Mouse (Mus musculus): ENCODE measurements around the gene Htr5b. TPM values are rescaled to one million over a fixed set of nuclear protein-coding genes. Genes with fewer than 3 reads are reported as not detected.

Gene Htr5b
- polyA plus RNA-seq, 1 experiment from 2014 or later = 0.53 TPM

- Histone ChIP-seq H3K4me1 (peaks cover 17% of the 10 kb centered on the region), H3K36me3 (replicated peaks) (no peaks in the 10 kb centered on the region), H3K27ac (no peak overlapping the region), H3K27me3 (ENCODE audit: poor library complexity, severe bottlenecking) (peaks cover 50% of the 10 kb centered on the region), H3K9me3 (no peaks in the 10 kb centered on the region), H3K4me3 (peak overlapping the region; percentile 53)
- whole genome bisulfite sequencing = 15% methylated on average over 55 of the region's 55 CpGs
- DNase-seq (ENCODE audit: extremely low spot score, low spot score) = peak; percentile 14
Measured at GRCm38 (mm10) chr1:121527600-121528398, 466 bp downstream of the Htr5b start.

- Histone ChIP-seq H3K27me3 (ENCODE audit: poor library complexity, severe bottlenecking) (peaks cover 50% of the 10 kb centered on the region), H3K4me1 (peaks cover 17% of the 10 kb centered on the region), H3K4me3 (peak overlapping the region; percentile 53), H3K27ac (no peak overlapping the region), H3K9me3 (no peaks in the 10 kb centered on the region), H3K36me3 (replicated peaks) (no peaks in the 10 kb centered on the region)
- WGBS = 48% methylated on average over 17 of the region's 17 CpGs
- DNase-seq (ENCODE audit: extremely low spot score, low spot score) = no peak
Measured at GRCm38 (mm10) chr1:121527061-121527460, 1.2 kb downstream of the Htr5b start.

- Histone ChIP-seq H3K4me1 (no peaks in the 10 kb centered on the region), H3K9me3 (no peaks in the 10 kb centered on the region), H3K27ac (no peak overlapping the region), H3K27me3 (ENCODE audit: poor library complexity, severe bottlenecking) (no peaks in the 10 kb centered on the region), H3K36me3 (replicated peaks) (no peaks in the 10 kb centered on the region), H3K4me3 (no peak overlapping the region)
- 85% methylated on average over 1 of the region's 1 CpGs for WGBS
- no peak for DNase-seq (ENCODE audit: extremely low spot score, low spot score)
Measured at GRCm38 (mm10) chr1:121518609-121519008, 9.7 kb downstream of the Htr5b start.

- H3K27ac ChIP-seq = no peak overlapping the region
- no peaks in the 10 kb centered on the region for H3K9me3 ChIP-seq
- H3K4me3 ChIP-seq = no peak overlapping the region
- 93% methylated on average over 2 of the region's 2 CpGs for WGBS
- H3K27me3 ChIP-seq (ENCODE audit: poor library complexity, severe bottlenecking) = no peaks in the 10 kb centered on the region
- H3K4me1 ChIP-seq = no peaks in the 10 kb centered on the region
- H3K36me3 ChIP-seq (replicated peaks) = no peaks in the 10 kb centered on the region
- DNase-seq (ENCODE audit: extremely low spot score, low spot score) = no peak
Measured at GRCm38 (mm10) chr1:121511966-121512365, 16.3 kb downstream of the Htr5b start.

- no peak overlapping the region for H3K4me3 ChIP-seq
- no peaks in the 10 kb centered on the region for H3K27me3 ChIP-seq (ENCODE audit: poor library complexity, severe bottlenecking)
- H3K4me1 ChIP-seq = no peaks in the 10 kb centered on the region
- WGBS = 67% methylated on average over 2 of the region's 2 CpGs
- no peak overlapping the region for H3K27ac ChIP-seq
- no peak for DNase-seq (ENCODE audit: extremely low spot score, low spot score)
- no peaks in the 10 kb centered on the region for H3K36me3 ChIP-seq (replicated peaks)
- no peaks in the 10 kb centered on the region for H3K9me3 ChIP-seq
Measured at GRCm38 (mm10) chr1:121511186-121511585, 17.1 kb downstream of the Htr5b start.

- Histone ChIP-seq H3K27ac (no peak overlapping the region), H3K36me3 (replicated peaks) (no peaks in the 10 kb centered on the region), H3K4me1 (no peaks in the 10 kb centered on the region), H3K4me3 (no peak overlapping the region), H3K9me3 (no peaks in the 10 kb centered on the region), H3K27me3 (ENCODE audit: poor library complexity, severe bottlenecking) (no peaks in the 10 kb centered on the region)
- 92% methylated on average over 19 of the region's 19 CpGs for WGBS
- DNase-seq (ENCODE audit: extremely low spot score, low spot score) = no peak
Measured at GRCm38 (mm10) chr1:121510420-121511140, 17.7 kb downstream of the Htr5b start.

- WGBS = 93% methylated on average over 2 of the region's 2 CpGs
- Histone ChIP-seq H3K4me1 (no peaks in the 10 kb centered on the region), H3K9me3 (no peaks in the 10 kb centered on the region)
Measured at GRCm38 (mm10) chr1:121508729-121509128, 19.5 kb downstream of the Htr5b start.

GRCm38 (mm10) chr1:121497093-121497492, 31.2 kb downstream of the Htr5b start:
- Histone ChIP-seq H3K36me3 (replicated peaks) (peaks cover 94% of the 10 kb centered on the region), H3K27me3 (ENCODE audit: poor library complexity, severe bottlenecking) (no peaks in the 10 kb centered on the region), H3K4me3 (no peak overlapping the region), H3K9me3 (0 out of 2 replicates have a peak, but pooled peaks cover 5% of the 10 kb centered on the region), H3K27ac (no peak overlapping the region), H3K4me1 (no peaks in the 10 kb centered on the region)
- WGBS = 95% methylated on average over 4 of the region's 4 CpGs
- DNase-seq (ENCODE audit: extremely low spot score, low spot score) = no peak

More at GRCm38 (mm10) chr1:121508729-121509128, 19.5 kb downstream of the Htr5b start:
- H3K36me3 ChIP-seq (replicated peaks) = peaks cover 2% of the 10 kb centered on the region; the same call in 1 of the 2 replicates
- H3K27me3 ChIP-seq (ENCODE audit: poor library complexity, severe bottlenecking) = no peaks in the 10 kb centered on the region
- H3K4me3 ChIP-seq = no peak overlapping the region
- DNase-seq (ENCODE audit: extremely low spot score, low spot score) = no peak
- H3K27ac ChIP-seq = no peak overlapping the region

- no peaks in the 10 kb centered on the region for H3K9me3 ChIP-seq
- H3K4me3 ChIP-seq = no peak overlapping the region
- peaks cover 57% of the 10 kb centered on the region for H3K36me3 ChIP-seq (replicated peaks)
- peak; percentile 18 for DNase-seq (ENCODE audit: extremely low spot score, low spot score)
- WGBS = 30% methylated on average over 5 of the region's 5 CpGs
- H3K27me3 ChIP-seq (ENCODE audit: poor library complexity, severe bottlenecking) = no peaks in the 10 kb centered on the region
- H3K4me1 ChIP-seq = no peaks in the 10 kb centered on the region
- no peak overlapping the region for H3K27ac ChIP-seq
Measured at GRCm38 (mm10) chr1:121490241-121490640, 38.0 kb downstream of the Htr5b start.

GRCm38 (mm10) chr1:121486803-121487202, 41.5 kb downstream of the Htr5b start:
- WGBS = 92% methylated on average over 6 of the region's 6 CpGs
- Histone ChIP-seq H3K36me3 (replicated peaks) (peaks cover 39% of the 10 kb centered on the region), H3K27me3 (ENCODE audit: poor library complexity, severe bottlenecking) (no peaks in the 10 kb centered on the region), H3K4me3 (no peak overlapping the region), H3K9me3 (no peaks in the 10 kb centered on the region), H3K27ac (no peak overlapping the region), H3K4me1 (no peaks in the 10 kb centered on the region)
- DNase-seq (ENCODE audit: extremely low spot score, low spot score) = no peak

GRCm38 (mm10) chr1:121483091-121483490, 45.2 kb downstream of the Htr5b start:
- no peak for DNase-seq (ENCODE audit: extremely low spot score, low spot score)
- Histone ChIP-seq H3K27ac (no peak overlapping the region), H3K27me3 (ENCODE audit: poor library complexity, severe bottlenecking) (no peaks in the 10 kb centered on the region), H3K36me3 (replicated peaks) (peaks cover 56% of the 10 kb centered on the region), H3K4me1 (no peaks in the 10 kb centered on the region), H3K9me3 (no peaks in the 10 kb centered on the region), H3K4me3 (no peak overlapping the region)
- WGBS = 92% methylated on average over 4 of the region's 4 CpGs

- Histone ChIP-seq H3K4me3 (no peak overlapping the region), H3K27me3 (ENCODE audit: poor library complexity, severe bottlenecking) (no peaks in the 10 kb centered on the region), H3K9me3 (no peaks in the 10 kb centered on the region), H3K36me3 (replicated peaks) (peaks cover 60% of the 10 kb centered on the region), H3K4me1 (no peaks in the 10 kb centered on the region), H3K27ac (no peak overlapping the region)
- 98% methylated on average over 5 of the region's 5 CpGs for WGBS
- DNase-seq (ENCODE audit: extremely low spot score, low spot score) = no peak
Measured at GRCm38 (mm10) chr1:121479403-121479802, 48.9 kb downstream of the Htr5b start.

Data from forebrain, embryonic 10.5 days (tissue).